Mouse (Mus musculus) liver, embryonic 14.5 days (tissue): ENCODE results near the gene Rsf1.

Experiments
- CTCF ChIP-seq: IDR thresholded peaks from 2 replicates; pipeline ENCODE4 v1.5.1; 2016; ENCODE audit warnings: antibody characterized with exemption, low read depth, control low read depth
- EP300 ChIP-seq: IDR thresholded peaks from 2 replicates; pipeline ENCODE4 v1.6.1; 2016; ENCODE audit warnings: antibody characterized with exemption, low read depth

DNA sequence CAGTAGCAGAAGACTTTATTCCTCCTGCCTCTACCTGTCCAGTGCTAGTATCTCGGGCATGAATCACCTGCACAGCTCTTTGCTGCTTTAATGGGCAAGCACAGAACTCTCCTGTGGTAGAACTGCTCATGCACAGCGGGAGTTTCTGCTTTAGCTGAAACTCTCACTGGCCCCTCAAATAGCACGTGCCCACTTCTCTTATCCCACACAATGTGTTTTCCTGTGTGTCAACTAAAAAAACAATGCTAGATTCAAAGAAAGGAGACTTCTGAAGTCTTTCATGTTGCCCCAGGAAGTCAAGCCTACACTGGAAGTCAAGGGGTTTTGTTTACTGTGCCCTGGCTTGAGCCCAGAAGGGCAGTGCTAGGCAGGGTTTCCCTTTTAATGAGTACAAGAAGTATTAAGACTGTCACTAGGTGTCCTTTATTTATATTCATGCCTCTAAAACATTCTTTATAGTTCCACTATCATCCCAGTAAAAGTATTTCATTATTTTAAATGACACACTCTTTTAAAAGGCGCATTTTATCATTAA lies 156.3 kb downstream of the Rsf1 start:
- TF ChIP-seq EP300, result no peak
- no peak for TF ChIP-seq CTCF
